Mouse (Mus musculus) erythroblast, adult 5-6 weeks (primary cell): ENCODE measurements around the gene Slc1a7. TPM values are rescaled to one million over a fixed set of nuclear protein-coding genes. Genes with fewer than 3 reads are reported as not detected.

Experiments
- ATAC-seq: replicated peaks from 2 replicates; pipeline ENCODE4 v1.8.0; 2016; ENCODE audit warnings: moderate number of reproducible peaks, mild to moderate bottlenecking, moderate TSS enrichment, inconsistent platforms; ENCODE audit not compliant: poor library complexity, low FRiP score, severe bottlenecking
- total RNA-seq, 2 experiments: library from RNA; stranded (forward) in 1 of 2; stranded (reverse) in 1 of 2; fragments of 150-400 nt in 1 of 2; fragments of 200-764, 138-1000 nt in 1 of 2; gene quantifications; 2 replicates each; pipeline versions ENCODE4 v1.2.3 to v1.2.4; 2015 to 2017; ENCODE audit warnings: low replicate concordance in 2 of 2

The Slc1a7 gene
- total RNA-seq, 2 experiments from 2014 or later: not detected

DNA sequence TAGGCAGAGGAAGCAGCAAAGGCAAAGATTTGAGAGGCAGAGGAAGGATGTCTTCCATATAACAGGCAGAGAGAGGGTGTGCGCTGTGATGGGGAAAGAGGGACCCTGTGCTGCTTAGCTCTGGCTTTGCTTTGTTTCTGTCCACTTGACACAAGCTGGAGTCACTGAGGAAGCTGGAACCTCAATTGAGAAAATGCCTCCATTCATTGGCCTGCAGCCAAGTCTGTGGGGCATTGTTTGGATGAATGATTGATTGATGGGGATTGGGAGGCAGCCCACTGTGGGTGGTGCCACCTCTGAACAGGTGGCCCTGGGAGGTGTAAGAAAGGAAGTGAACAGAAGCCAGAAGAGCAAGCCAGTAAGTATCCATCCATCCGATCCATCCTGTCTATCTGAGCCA, 5.3 kb upstream of the Slc1a7 start:
- no peak for ATAC-seq

DNA sequence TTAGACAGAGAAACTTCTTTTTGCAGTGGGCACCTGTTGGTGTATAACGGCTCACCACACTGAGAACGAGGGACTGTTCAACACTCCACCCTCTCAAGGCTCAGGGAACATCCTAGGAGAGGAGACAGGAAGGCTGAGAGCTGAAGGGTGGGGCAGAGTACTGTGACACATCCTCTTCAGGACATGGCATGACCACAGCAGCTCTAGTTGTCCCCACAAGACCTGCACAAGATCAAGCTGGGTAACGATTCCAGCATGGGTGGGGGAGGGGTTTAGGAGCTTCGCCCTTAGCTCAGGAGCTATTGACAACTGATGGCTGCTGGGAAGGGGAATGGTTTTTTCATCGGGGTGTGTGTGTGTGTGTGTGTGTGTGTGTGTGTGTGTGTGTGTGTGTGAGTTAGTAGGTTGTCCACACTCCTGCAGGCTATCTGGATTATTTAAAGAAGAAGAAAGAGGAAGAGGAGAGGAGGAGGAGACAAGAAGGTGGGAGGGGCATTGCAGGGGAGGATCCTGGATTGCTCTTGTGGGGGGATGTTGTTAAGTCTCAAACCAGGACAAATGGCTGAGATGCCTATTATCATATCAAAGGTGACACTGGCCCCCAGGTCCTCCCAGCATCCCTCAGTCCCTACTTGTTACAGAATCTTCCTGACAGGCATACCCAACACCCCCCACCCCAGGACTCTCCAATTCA, 1.6 kb upstream of the Slc1a7 start:
- no peak for ATAC-seq

- ATAC-seq: no peak
Observed at GRCm38 (mm10) chr4:107969781-107970180, 1.6 kb downstream of the Slc1a7 start.

DNA sequence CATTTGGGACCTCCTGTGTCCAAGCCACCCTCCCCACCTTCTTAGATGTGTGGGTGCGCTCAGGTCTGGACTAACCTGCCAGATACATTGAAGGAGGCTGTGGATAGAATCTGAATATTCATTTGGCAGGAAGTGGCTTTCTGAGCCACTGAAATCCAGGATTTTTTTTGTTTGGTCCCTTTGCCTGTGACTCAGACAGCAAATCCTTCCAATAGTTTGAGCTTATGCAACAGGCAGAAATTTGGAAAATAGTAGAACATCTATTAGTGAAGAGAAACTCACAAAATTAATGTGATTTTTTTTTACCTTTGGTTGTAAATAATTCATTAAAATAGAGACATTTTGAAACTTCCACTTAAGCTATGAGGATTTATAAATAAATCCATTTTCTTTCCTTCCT, 3.0 kb downstream of the Slc1a7 start:
- no peak for ATAC-seq

DNA sequence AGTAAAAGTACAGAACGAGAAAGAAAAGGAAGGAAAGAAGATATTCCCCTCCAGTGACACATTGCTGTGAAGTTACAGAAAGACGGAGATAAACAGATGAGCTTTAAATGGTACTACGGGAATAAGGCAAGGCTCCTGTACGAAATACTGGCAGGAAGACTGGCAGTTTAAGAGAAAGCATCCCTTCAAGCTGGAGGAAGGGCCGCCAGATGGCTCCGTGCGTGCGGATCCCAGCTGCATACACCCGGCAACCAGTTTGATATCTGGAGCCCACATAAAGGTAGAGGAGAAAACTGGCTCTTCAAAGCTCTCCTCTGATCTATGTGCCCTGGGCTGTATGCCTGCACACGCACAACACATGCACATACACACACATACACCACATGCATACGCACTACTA, 6.4 kb downstream of the Slc1a7 start:
- ATAC-seq: no peak

DNA sequence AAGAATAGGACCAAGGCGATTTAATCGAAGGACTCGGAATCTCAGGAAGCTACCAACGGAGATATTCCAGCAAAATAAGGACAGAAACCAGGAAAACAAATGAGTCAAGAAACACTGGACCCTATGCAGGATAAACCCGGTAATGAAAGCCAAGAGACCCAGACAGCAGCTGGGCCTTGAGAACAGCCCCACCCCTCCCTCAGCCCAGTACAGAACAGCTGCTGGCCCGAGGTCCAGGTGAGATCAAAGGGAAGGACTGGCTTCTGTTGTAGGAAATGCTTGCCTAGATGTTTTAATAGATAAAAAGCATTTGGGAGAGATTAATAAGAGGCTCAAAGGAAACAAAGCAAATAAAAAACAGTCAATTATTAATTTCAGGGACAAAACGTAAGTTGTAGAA, 6.9 kb downstream of the Slc1a7 start:
- ATAC-seq: no peak

- ATAC-seq: no peak
Observed at GRCm38 (mm10) chr4:107977593-107977992, 9.5 kb downstream of the Slc1a7 start.

GRCm38 (mm10) chr4:107979530-107979929, 11.4 kb downstream of the Slc1a7 start:
- ATAC-seq: no peak

- ATAC-seq: no peak
Observed at GRCm38 (mm10) chr4:107980002-107980600, 12.0 kb downstream of the Slc1a7 start.

GRCm38 (mm10) chr4:107983717-107984116, 15.6 kb downstream of the Slc1a7 start:
- ATAC-seq: no peak

DNA sequence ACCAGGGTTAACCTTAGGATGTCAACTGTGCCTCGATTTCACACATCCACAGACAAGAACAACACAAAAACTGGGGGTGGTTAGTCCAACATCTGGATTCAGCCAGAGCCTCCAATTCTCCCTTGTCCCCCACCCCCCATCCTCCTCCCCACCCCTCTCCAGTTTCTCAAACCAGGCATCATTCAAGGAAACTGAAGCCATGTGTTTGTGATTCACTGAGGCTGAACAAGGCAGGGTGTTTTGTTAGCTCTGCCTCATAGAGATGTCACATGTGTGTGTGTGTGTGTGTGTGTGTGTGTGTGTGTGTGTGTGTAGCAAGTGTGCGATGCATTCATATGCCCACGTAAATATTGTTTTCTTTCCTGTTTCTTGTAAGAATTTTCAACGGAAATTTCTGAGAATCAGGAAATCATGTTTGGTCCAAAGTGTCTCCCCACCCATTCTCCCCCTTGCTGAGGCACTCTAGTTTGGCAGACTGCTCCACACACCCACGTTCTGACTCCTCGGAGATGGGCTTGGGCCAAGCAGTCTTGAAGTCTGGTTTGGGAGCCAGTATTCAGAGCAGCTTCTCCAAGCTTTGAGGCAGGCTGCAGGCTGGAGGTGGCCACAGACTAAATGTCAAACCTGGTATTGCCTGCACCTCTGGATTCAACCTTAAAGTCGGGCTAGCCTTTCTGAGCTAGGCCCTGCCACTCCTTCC, 16.3 kb downstream of the Slc1a7 start:
- no peak for ATAC-seq

GRCm38 (mm10) chr4:107985812-107986211, 17.7 kb downstream of the Slc1a7 start:
- ATAC-seq: no peak

GRCm38 (mm10) chr4:107986386-107987168, 18.4 kb downstream of the Slc1a7 start:
- no peak for ATAC-seq

DNA sequence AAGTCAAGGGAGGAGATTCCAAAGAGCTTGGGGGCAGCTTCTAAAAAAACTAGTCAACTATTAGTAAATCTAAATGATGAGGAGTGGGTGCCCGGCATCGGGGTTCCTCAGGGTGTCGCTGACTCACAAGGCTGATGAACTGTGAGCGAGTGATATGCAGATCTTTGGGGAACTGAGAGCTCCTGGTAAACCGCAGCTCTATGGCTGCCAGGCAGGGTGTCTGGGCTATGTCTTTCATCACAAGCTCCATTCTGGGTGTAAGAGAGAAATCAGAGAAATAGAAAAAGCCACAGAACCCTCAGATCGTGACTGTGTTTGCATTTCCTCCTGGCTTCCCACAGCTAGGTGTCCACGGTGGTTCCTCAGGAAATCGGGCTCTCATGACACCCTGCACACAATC, 20.8 kb downstream of the Slc1a7 start:
- ATAC-seq: no peak

GRCm38 (mm10) chr4:107990818-107991217, 22.7 kb downstream of the Slc1a7 start:
- ATAC-seq: no peak

DNA sequence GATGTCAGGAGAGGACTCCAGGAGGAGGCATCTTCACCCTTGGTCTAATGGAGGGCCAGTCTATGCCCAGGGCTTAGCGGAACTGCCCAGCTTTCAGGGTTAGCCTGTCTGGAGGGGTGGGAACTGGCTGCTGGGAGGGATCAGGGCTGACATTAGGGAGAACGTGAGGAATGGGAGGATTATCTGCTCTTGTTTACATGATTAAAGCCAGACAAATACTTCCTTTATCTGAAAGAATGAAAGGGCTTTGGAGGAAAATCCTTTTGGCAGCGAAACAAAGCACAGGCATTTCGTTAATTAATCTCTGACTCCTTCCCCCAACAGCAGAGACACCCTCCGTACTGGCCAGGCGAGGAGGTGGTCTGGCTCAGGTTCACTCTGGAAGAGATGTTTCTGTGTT, 23.7 kb downstream of the Slc1a7 start:
- ATAC-seq: no peak

DNA sequence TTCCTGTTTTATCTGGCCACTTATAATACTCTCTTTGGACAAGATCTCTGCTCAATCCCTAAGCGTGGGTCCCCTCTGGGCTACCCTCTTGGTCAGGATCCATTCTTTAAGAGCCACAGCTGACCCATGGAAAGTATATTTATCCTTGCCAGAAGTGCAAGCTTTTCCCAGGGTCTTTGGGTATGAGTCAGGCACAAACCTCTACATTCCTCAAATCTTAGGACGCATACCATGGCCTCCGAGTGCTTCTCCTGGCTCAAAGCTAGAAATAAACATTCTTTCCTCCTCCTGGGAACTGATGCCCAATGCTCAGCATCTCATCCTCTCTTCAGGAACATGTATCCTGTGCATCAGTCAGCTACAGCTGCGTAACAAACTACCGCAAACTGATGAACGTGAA, 26.9 kb downstream of the Slc1a7 start:
- no peak for ATAC-seq

DNA sequence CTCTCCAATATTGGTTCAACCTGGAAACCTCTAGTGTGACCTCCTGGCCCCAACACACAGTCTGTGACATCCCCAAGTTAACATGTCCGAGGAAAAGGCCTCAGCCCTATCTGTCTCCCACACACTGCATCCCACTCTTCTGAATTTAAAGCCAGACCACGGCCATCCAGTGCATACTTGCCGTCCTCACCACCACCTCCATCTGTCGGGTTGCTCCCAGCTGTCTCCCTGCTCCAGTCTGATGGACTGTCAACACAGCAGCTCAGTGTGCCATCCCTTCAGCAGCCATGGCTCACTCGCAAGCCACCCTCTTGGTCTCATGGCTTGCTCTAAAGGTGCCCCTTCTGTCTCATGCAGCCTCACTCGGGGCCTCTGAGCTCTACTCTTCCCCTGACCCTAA, 27.6 kb downstream of the Slc1a7 start:
- no peak for ATAC-seq

- no peak for ATAC-seq
Observed at GRCm38 (mm10) chr4:107996418-107996986, 28.4 kb downstream of the Slc1a7 start.

DNA sequence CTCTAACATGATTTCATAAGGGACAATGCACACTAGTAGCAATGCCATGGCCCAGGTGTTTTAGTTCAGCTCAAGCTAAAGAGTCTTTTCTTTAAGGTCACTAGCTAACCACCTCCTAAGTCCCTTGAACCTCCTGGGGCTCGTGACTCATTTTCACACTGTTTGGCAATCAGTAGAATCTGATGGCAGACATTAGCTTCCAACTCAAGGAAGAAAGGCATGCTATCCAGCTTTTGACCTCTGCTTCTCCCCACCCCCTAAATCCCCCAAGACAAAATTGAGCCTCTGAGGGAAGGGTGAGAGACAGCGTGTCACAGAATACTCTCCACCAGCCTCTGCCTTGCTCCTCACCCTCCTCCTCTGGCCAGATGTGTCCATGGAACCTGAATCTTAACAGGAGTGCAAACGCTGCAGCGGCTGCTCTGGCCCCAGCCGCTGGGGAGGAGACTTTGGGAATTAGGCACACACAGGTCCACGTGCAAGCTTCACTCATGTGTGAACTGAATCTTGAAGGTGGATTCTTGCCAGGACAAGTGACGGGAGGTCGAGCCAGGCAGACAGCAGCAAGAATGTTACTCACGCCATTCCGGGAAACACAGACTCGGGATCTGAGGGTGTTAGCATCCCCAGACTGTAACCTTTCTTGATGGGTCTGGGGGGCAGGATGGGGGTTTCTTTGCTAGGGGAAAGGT, 30.7 kb downstream of the Slc1a7 start:
- ATAC-seq: no peak
